Mouse (Mus musculus) bone marrow, adult 2 months (tissue): ENCODE measurements around the gene Rfx1.

Source experiments
- CTCF ChIP-seq: fragments of 200-500 bp; IDR thresholded peaks from 2 replicates; pipeline ENCODE4 v1.5.1; 2011; ENCODE audit warnings: low read length, control low read depth; ENCODE audit not compliant: control insufficient read depth, insufficient read depth
- POLR2A ChIP-seq: fragments of 200-500 bp; IDR thresholded peaks from 2 replicates; pipeline ENCODE4 v1.6.1; 2011; ENCODE audit warnings: low read depth, mild to moderate bottlenecking, control low read depth, low read length, borderline replicate concordance; ENCODE audit not compliant: control insufficient read depth

DNA sequence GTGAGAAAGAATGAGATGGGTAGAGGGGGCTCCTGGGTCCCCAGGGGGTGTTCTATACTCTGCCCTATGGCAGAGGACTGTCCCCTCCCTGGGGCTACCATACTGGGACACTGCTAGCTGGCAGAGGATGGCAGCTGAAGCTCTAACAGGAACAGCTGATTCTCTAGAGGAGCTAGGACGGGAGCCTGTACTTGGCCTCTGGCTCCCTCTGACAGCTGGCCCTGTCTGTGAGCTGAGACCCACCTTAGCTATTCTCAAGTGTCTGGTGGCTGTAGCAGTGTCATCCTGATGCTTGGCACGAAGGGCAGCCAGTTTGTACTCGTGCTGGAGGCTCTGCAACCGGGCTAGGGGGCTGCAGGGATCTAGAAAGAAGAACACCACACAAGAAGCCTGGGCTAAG is 74.2 kb downstream of the Rfx1 start:
- TF ChIP-seq CTCF (no peak), POLR2A (no peak)
